Mouse (Mus musculus): ENCODE results near the gene Hoxa4. TPM values are rescaled to one million over a fixed set of nuclear protein-coding genes. Genes with fewer than 3 reads are reported as not detected.

Hoxa4 gene
- total and polyA plus RNA-seq, 3 experiments: 0.19 TPM; not detected in 2

DNA sequence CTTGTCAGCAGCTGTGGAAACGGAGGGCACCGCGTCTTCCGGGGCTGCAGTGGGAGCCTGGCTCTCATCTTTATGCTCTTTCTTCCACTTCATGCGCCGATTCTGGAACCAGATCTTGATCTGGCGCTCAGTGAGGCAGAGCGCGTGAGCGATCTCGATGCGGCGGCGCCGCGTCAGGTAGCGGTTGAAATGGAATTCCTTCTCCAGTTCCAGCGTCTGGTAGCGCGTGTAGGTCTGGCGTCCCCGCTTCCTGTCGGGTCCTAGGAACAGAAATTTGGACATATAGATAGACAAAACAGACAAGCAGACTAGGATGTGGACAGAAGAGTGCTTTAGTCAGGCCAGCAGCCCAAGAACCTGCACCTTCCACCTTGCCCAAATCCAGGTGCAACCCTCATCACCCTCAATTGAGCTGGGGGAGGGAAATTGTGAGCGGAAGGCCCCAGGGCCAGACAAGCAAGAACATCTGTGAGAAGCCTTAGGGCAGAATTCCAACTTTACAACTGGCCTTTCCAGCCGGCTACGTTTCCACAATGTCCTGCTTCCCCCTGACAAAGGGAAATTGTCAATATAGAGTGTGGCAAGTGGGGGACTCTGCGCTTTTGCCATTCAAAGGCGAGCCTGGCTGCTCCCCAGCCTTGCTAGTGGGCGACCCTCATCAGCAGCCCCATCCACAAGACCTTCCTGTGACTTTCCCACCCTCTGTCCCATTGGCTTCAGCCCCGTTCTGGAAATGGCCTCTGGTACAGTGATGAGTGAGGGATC is 24.4 kb upstream of the Hoxa4 start:
- Histone ChIP-seq H3K9me3 (replicated peaks; ENCODE audit: low read length) (peaks cover 22% of the 10 kb centered on the region), H3K9ac (ENCODE audit: insufficient read depth, low read depth) (no peak overlapping the region), H3K79me2 (replicated peaks; ENCODE audit: control insufficient read depth, extremely low read depth, insufficient read depth, poor library complexity, severe bottlenecking) (no peaks in the 10 kb centered on the region), H3K4me1 (ENCODE audit: control insufficient read depth in 1 of 2, insufficient read depth in 2 of 2) (peaks cover 4 to 16% of the 10 kb centered on the region in 2 experiments; a peak in 2 of 4 replicates), H3K36me3 (replicated peaks in 1 of 2; ENCODE audit: control insufficient read depth in 1 of 2, insufficient read depth in 1 of 2, low read length in 1 of 2) (no peaks in the 10 kb centered on the region), H3K4me2 (ENCODE audit: insufficient read depth, low read depth, poor library complexity, severe bottlenecking) (no peak overlapping the region), H3K27me3 (replicated peaks) (peaks cover 2% of the 10 kb centered on the region), H3K27ac (ENCODE audit: insufficient read depth, low read depth) (no peak overlapping the region), H3K4me3 (replicated peaks in 1 of 3; ENCODE audit: low read depth in 2 of 3, low read length in 2 of 3, poor library complexity in 1 of 3) (no peak overlapping the region)
- TF ChIP-seq POLR2A (IDR thresholded peaks at IDR 0.05; ENCODE audit: low read depth, low read length) (no peak), MEF2A (IDR thresholded peaks at IDR 0.05; ENCODE audit: borderline replicate concordance, low read depth, low read length) (no peak), IRF4 (IDR thresholded peaks at IDR 0.05; ENCODE audit: low read depth, low read length) (no peak), ZC3H11A (IDR thresholded peaks at IDR 0.05; ENCODE audit: low read depth, low read length) (no peak), TCF12 (IDR thresholded peaks at IDR 0.05; ENCODE audit: low read depth, low read length) (no peak), MAFK (IDR thresholded peaks at IDR 0.05; ENCODE audit: insufficient replicate concordance, low read length) (no peak)
- in situ Hi-C loops (cut with MboI; ENCODE audit: low pct_ligation_motif_present, low pct_unique_long_range_greater_than_20kb, low sequenced_read_pairs) (loop anchor here (10.0 to 25.0 kb wide), 2 partner anchors 204 to 351 kb away; partner anchors contain the start of gene Skap2), dilution Hi-C loops (cut with MboI; ENCODE audit: extremely low pct_ligation_motif_present, extremely low pct_unique_long_range_greater_than_20kb, low sequenced_read_pairs) (no loop called here)
- no peak for DNase-seq (ENCODE audit: extremely low read depth)

DNA sequence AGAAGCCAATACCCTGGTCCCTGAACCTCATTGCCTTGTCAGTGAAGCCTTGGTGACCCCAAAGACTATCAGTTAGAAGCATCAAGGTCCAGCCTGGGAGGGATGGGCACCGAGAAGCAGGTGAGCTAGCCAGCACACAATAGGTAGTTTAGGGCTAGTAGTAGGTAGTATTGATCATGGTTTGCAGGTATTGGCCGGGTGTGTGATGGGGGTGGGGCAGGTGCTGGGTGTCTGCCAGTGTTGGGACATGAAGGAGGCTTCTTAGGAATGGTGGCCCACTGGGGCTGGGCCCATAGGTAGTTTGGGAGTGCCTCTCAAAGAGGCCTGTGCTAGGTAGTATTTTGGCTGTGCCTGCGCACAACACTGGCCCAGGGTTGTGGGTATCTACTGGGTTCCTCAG is 23.5 kb upstream of the Hoxa4 start:
- in situ Hi-C loops (cut with MboI; ENCODE audit: low pct_ligation_motif_present, low pct_unique_long_range_greater_than_20kb, low sequenced_read_pairs): loop anchor here (10.0 to 25.0 kb wide), 2 partner anchors 203 to 350 kb away; partner anchors contain the start of gene Skap2
- no peak for TF ChIP-seq RAD21 (IDR thresholded peaks at IDR 0.05; ENCODE audit: low read depth, low read length)
- no peak for DNase-seq (ENCODE audit: extremely low read depth)
- H3K4me1 ChIP-seq (ENCODE audit: control insufficient read depth in 1 of 2, insufficient read depth in 2 of 2): peaks cover 4 to 16% of the 10 kb centered on the region in 2 experiments; a peak in 2 of 4 replicates
- peaks cover 22% of the 10 kb centered on the region for H3K9me3 ChIP-seq (replicated peaks; ENCODE audit: low read length)
- no peaks in the 10 kb centered on the region for H3K79me2 ChIP-seq (replicated peaks; ENCODE audit: control insufficient read depth, extremely low read depth, insufficient read depth, poor library complexity, severe bottlenecking)
- dilution Hi-C loops (cut with MboI; ENCODE audit: extremely low pct_ligation_motif_present, extremely low pct_unique_long_range_greater_than_20kb, low sequenced_read_pairs): no loop called here
- no peak overlapping the region for H3K27ac ChIP-seq (ENCODE audit: insufficient read depth, low read depth)
- no peak overlapping the region for H3K4me3 ChIP-seq (replicated peaks in 1 of 3; ENCODE audit: low read depth in 2 of 3, low read length in 2 of 3, poor library complexity in 1 of 3)
- no peaks in the 10 kb centered on the region for H3K36me3 ChIP-seq (replicated peaks in 1 of 2; ENCODE audit: control insufficient read depth in 1 of 2, insufficient read depth in 1 of 2, low read length in 1 of 2)
- H3K9ac ChIP-seq (ENCODE audit: insufficient read depth, low read depth): no peak overlapping the region
- H3K27me3 ChIP-seq (replicated peaks): peaks cover 2% of the 10 kb centered on the region
- H3K4me2 ChIP-seq (ENCODE audit: insufficient read depth, low read depth, poor library complexity, severe bottlenecking): no peak overlapping the region

DNA sequence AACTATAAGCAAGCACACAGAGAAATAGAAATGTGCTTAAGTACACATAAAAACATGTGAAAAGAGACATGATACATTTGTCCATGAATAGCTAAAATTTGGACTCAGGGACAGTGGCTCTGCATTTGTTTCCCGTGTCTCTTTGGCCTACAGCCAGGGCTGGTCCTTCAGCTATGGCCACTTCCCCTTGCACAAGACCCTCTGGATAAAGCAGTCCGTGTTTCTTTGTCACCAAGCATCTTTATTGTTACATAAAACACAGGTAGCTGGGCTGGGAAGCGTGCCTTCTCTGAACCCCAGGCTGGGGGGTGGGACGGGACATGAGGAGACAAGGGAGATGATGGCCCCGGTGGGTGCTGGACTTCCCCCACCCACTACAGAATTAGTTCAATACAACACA is 22.7 kb upstream of the Hoxa4 start:
- TF ChIP-seq SIN3A (IDR thresholded peaks at IDR 0.05; ENCODE audit: low read length): no peak
- TF ChIP-seq MXI1 (IDR thresholded peaks at IDR 0.05; ENCODE audit: low read depth, low read length): no peak
- no peak for TF ChIP-seq E2F4 (IDR thresholded peaks at IDR 0.05; ENCODE audit: insufficient replicate concordance, low read depth, low read length)
- no peak for TF ChIP-seq ZMIZ1 (IDR thresholded peaks at IDR 0.05; ENCODE audit: low read depth, low read length)
- TF ChIP-seq CTCF (conservative IDR thresholded peaks at IDR 0.05 in 1 of 2, IDR thresholded peaks at IDR 0.05 in 1 of 2; ENCODE audit: low read depth in 2 of 2, low read length in 2 of 2): no peak
- no peak for TF ChIP-seq POLR2AphosphoS2 (IDR thresholded peaks at IDR 0.05; ENCODE audit: low read depth, low read length)
- no peak for TF ChIP-seq RCOR1 (conservative IDR thresholded peaks at IDR 0.05; ENCODE audit: low read depth, low read length)
- TF ChIP-seq GABPA (IDR thresholded peaks at IDR 0.05; ENCODE audit: insufficient replicate concordance, low read depth, low read length): no peak
- no peak for TF ChIP-seq PAX5 (IDR thresholded peaks at IDR 0.05; ENCODE audit: low read length)
- no peak for TF ChIP-seq TBP (conservative IDR thresholded peaks at IDR 0.05; ENCODE audit: low read depth, low read length)
- no peak for TF ChIP-seq POLR2A (IDR thresholded peaks at IDR 0.05; ENCODE audit: low read depth, low read length)
- TF ChIP-seq MAX (IDR thresholded peaks at IDR 0.05; ENCODE audit: low read length): no peak
- TF ChIP-seq EP300 (IDR thresholded peaks at IDR 0.05; ENCODE audit: low read length): no peak
- TF ChIP-seq ZKSCAN1 (IDR thresholded peaks at IDR 0.05; ENCODE audit: borderline replicate concordance, low read depth, low read length): no peak
- TF ChIP-seq USF2 (conservative IDR thresholded peaks at IDR 0.05; ENCODE audit: low read depth, low read length): no peak
- no peak for TF ChIP-seq IRF4 (IDR thresholded peaks at IDR 0.05; ENCODE audit: low read depth, low read length)
- no peak for TF ChIP-seq JUN (IDR thresholded peaks at IDR 0.05; ENCODE audit: insufficient read depth, low read depth, low read length)
- TF ChIP-seq HCFC1 (IDR thresholded peaks at IDR 0.05; ENCODE audit: low read depth, low read length): no peak
- Histone ChIP-seq H3K4me2 (ENCODE audit: insufficient read depth, low read depth, poor library complexity, severe bottlenecking) (no peak overlapping the region), H3K27me3 (replicated peaks) (peaks cover 2% of the 10 kb centered on the region), H3K79me2 (replicated peaks; ENCODE audit: control insufficient read depth, extremely low read depth, insufficient read depth, poor library complexity, severe bottlenecking) (no peaks in the 10 kb centered on the region), H3K4me3 (replicated peaks in 1 of 3; ENCODE audit: low read depth in 2 of 3, low read length in 2 of 3, poor library complexity in 1 of 3) (no peak overlapping the region), H3K9ac (ENCODE audit: insufficient read depth, low read depth) (no peak overlapping the region), H3K27ac (ENCODE audit: insufficient read depth, low read depth) (no peak overlapping the region), H3K9me3 (replicated peaks; ENCODE audit: low read length) (peaks cover 26% of the 10 kb centered on the region), H3K4me1 (ENCODE audit: control insufficient read depth in 1 of 2, insufficient read depth in 2 of 2) (peaks cover 4 to 17% of the 10 kb centered on the region in 2 experiments; a peak in 2 of 4 replicates), H3K36me3 (replicated peaks in 1 of 2; ENCODE audit: control insufficient read depth in 1 of 2, insufficient read depth in 1 of 2, low read length in 1 of 2) (no peaks in the 10 kb centered on the region)
- dilution Hi-C loops (cut with MboI; ENCODE audit: extremely low pct_ligation_motif_present, extremely low pct_unique_long_range_greater_than_20kb, low sequenced_read_pairs) (no loop called here), in situ Hi-C loops (cut with MboI; ENCODE audit: low pct_ligation_motif_present, low pct_unique_long_range_greater_than_20kb, low sequenced_read_pairs) (loop anchor here (10.0 to 25.0 kb wide), 2 partner anchors 202 to 349 kb away; partner anchors contain the start of gene Skap2)
- no peak for DNase-seq (ENCODE audit: extremely low read depth)

All from CH12.LX (cell line).